Mouse (Mus musculus) heart, postnatal 0 days (tissue): ENCODE results near the gene Chmp2a. TPM values are rescaled to one million over a fixed set of nuclear protein-coding genes. Genes with fewer than 3 reads are reported as not detected.

ENCODE experiments used
- ATAC-seq: fragments of 200-750 bp; cut with Nextera tagmentation; 2 replicates; pipeline ENCODE4 v1.8.0; 2017; ENCODE audit warnings: low read depth, moderate number of reproducible peaks, moderate library complexity; ENCODE audit not compliant: insufficient read depth
- DNase-seq: peaks from one replicate; pipeline ENCODE4 v3.0.0-alpha.2; 2016; ENCODE audit warnings: low spot score
- H3K27ac ChIP-seq: fragments of 300-500 bp; sonication (generic); 2 replicates; pipeline ENCODE4 v1.5.1; 2014; ENCODE audit warnings: low read depth, mild to moderate bottlenecking
- H3K27me3 ChIP-seq: fragments of 300-500 bp; sonication (generic); 2 replicates; pipeline ENCODE4 v1.6.1; 2014; ENCODE audit warnings: low read length, mixed read lengths; ENCODE audit not compliant: control insufficient read depth, insufficient read depth
- H3K36me3 ChIP-seq: fragments of 300-500 bp; sonication (generic); replicated peaks from 2 replicates; pipeline ENCODE4 v1.6.1; 2014; ENCODE audit warnings: low read length, mixed read lengths; ENCODE audit not compliant: control insufficient read depth, insufficient read depth
- H3K4me1 ChIP-seq: fragments of 300-500 bp; sonication (generic); 2 replicates; pipeline ENCODE4 v1.6.1; 2014; ENCODE audit warnings: antibody characterized with exemption; ENCODE audit not compliant: control insufficient read depth, insufficient read depth
- H3K4me2 ChIP-seq: fragments of 300-500 bp; sonication (generic); 2 replicates; pipeline ENCODE4 v1.6.1; 2014; ENCODE audit warnings: low read depth, mild to moderate bottlenecking, low read length, moderate library complexity
- H3K4me3 ChIP-seq: fragments of 300-500 bp; sonication (generic); 2 replicates; pipeline ENCODE4 v1.5.1; 2014; ENCODE audit warnings: low read depth, low read length
- H3K9ac ChIP-seq: fragments of 300-500 bp; sonication (generic); replicated peaks from 2 replicates; pipeline ENCODE4 v1.6.1; 2014; ENCODE audit warnings: low read depth, low read length, mixed read lengths
- H3K9me3 ChIP-seq: fragments of 300-500 bp; sonication (generic); replicated peaks from 2 replicates; pipeline ENCODE4 v1.6.1; 2016; ENCODE audit warnings: low read length; ENCODE audit not compliant: control insufficient read depth
- CTCF ChIP-seq: IDR thresholded peaks from 2 replicates; pipeline ENCODE4 v1.5.1; 2016; ENCODE audit warnings: antibody characterized with exemption, control low read depth, low read depth
- EP300 ChIP-seq: IDR thresholded peaks from 2 replicates; pipeline ENCODE4 v1.6.1; 2016; ENCODE audit warnings: antibody characterized with exemption, low read depth
- WGBS: fragments of 180-500 bp; shearing (Covaris S2); extraction: QIAGEN DNeasy Blood & Tissue Kit; methylation state at CpG from one replicate; pipeline ENCODE4 v1.1.7; 2014; 5-methylcytosine and 5-hydroxymethylcytosine counted together
- polyA plus RNA-seq: library from polyadenylated mRNA; unstranded; fragments of >200 nt; fragmentation: Nextera tagmentation; extraction: Ambion mirVana; gene quantifications from 2 replicates; pipeline ENCODE4 v1.2.1, GENCODE M21; 2015
- total RNA-seq: library from RNA; depleted of rRNA; stranded (reverse); fragments of >200 nt; gene quantifications from 2 replicates; pipeline ENCODE4 v1.2.3, GENCODE M21; 2014; ENCODE audit warnings: low replicate concordance; rRNA removed

Gene Chmp2a
- total and polyA plus RNA-seq, 2 experiments from 2014 or later = 48.2 to 181 TPM

DNA sequence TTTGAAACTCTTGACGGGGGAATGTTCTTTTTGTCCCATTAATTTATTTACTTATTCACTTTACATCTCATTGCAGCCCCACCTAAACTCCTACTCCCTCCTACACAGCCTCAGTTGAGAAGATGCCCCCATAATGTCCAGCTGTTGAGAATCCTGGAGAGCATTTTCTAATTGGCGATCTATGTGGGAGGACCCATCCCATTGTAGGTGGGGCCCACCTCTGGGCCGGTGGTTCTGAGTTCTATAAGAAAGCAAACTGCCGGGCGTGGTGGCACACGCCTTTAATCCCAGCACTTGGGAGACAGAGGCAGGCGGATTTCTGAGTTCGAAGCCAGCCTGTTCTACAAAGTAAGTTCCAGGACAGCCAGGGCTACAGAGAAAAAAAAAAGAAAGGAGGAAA is 47.7 kb downstream of the Chmp2a start:
- no peak overlapping the region for H3K27ac ChIP-seq
- no peak for TF ChIP-seq CTCF
- no peak for TF ChIP-seq EP300
- H3K4me3 ChIP-seq = no peak overlapping the region
- no peak overlapping the region for H3K9ac ChIP-seq
- 0 out of 2 replicates have a peak, but pooled peaks cover 5% of the 10 kb centered on the region for H3K36me3 ChIP-seq
- no peaks in the 10 kb centered on the region for H3K27me3 ChIP-seq
- H3K9me3 ChIP-seq = no peaks in the 10 kb centered on the region
- DNase-seq (no peak), ATAC-seq (no peak)
- no peak overlapping the region for H3K4me2 ChIP-seq
- H3K4me1 ChIP-seq = no peaks in the 10 kb centered on the region
- WGBS = 74% methylated on average over 8 of the region's 8 CpGs

DNA sequence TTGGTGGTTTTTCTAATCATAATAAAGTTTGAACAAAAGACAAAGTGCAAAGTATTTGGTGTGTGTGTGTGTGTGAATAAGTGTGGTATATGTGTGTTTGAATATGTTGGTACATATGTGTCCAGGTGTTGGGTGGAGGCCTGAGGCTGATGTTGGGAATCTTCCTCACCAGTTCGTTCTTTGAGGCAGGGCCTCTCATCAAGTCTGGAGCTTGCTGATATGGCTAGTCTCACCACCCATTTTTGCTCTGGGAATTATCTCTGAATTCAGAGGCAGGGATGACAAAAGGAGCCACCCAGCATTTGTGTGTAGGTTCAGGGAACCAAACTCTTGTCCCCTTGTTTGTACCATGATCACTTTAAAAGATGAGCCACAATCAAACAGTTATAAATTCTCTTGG is 48.9 kb downstream of the Chmp2a start:
- no peak for DNase-seq
- no peak overlapping the region for H3K27ac ChIP-seq
- no peak for TF ChIP-seq CTCF
- no peak for TF ChIP-seq EP300
- H3K4me1 ChIP-seq = no peaks in the 10 kb centered on the region
- ATAC-seq = no peak
- 0 out of 2 replicates have a peak, but pooled peaks cover 5% of the 10 kb centered on the region for H3K36me3 ChIP-seq
- no peak overlapping the region for H3K4me2 ChIP-seq
- H3K9me3 ChIP-seq = no peaks in the 10 kb centered on the region
- no peaks in the 10 kb centered on the region for H3K27me3 ChIP-seq
- no peak overlapping the region for H3K9ac ChIP-seq
- 78% methylated on average over 1 of the region's 1 CpGs for WGBS
- H3K4me3 ChIP-seq = no peak overlapping the region

Other genes with a start within 250 kb of the Chmp2a start
- gene Zscan18, start 231.2 kb downstream of the Chmp2a start, total RNA-seq = 1.5 and 6.3 TPM in 2 replicates
- gene Zscan18, start 231.2 kb downstream of the Chmp2a start, polyA plus RNA-seq = 2.1 and 2.6 TPM in 2 replicates
- 3.1 and 12.2 TPM in 2 replicates for gene Zfp329, start 215.9 kb downstream of the Chmp2a start, total RNA-seq
- gene Zfp329, start 215.9 kb downstream of the Chmp2a start, polyA plus RNA-seq = 6.2 and 7.0 TPM in 2 replicates
- gene Zfp110, start 200.0 kb downstream of the Chmp2a start, total RNA-seq = 14.8 and 20.5 TPM in 2 replicates
- gene Zfp110, start 200.0 kb downstream of the Chmp2a start, polyA plus RNA-seq = 15.3 and 15.9 TPM in 2 replicates
- 2.9 and 6.3 TPM in 2 replicates for gene Zfp128, start 153.6 kb downstream of the Chmp2a start, total RNA-seq
- 2.3 and 3.0 TPM in 2 replicates for gene Zfp128, start 153.6 kb downstream of the Chmp2a start, polyA plus RNA-seq
- gene Zscan22, start 137.0 kb downstream of the Chmp2a start, total RNA-seq = 1.3 and 3.5 TPM in 2 replicates
- 4.4 and 4.6 TPM in 2 replicates for gene Zscan22, start 137.0 kb downstream of the Chmp2a start, polyA plus RNA-seq
- 1,775 and 1,995 TPM in 2 replicates for gene Rps5, start 112.5 kb downstream of the Chmp2a start, total RNA-seq
- gene Rps5, start 112.5 kb downstream of the Chmp2a start, polyA plus RNA-seq = 431 and 457 TPM in 2 replicates
- not detected in 2 replicates for gene Rnf225, start 107.4 kb downstream of the Chmp2a start, total RNA-seq
- 0.14 and 0.19 TPM in 2 replicates for gene Rnf225, start 107.4 kb downstream of the Chmp2a start, polyA plus RNA-seq
- 2.9 and 10.9 TPM in 2 replicates for gene Zfp324, start 69.0 kb downstream of the Chmp2a start, total RNA-seq
- 3.7 and 4.2 TPM in 2 replicates for gene Zfp324, start 69.0 kb downstream of the Chmp2a start, polyA plus RNA-seq
- gene Zfp446, start 57.0 kb downstream of the Chmp2a start, total RNA-seq = 2.5 and 6.2 TPM in 2 replicates
- gene Zfp446, start 57.0 kb downstream of the Chmp2a start, polyA plus RNA-seq = 3.1 and 3.3 TPM in 2 replicates
- not detected in 2 replicates for gene Slc27a5, start 36.6 kb downstream of the Chmp2a start, total RNA-seq
- not detected in 2 replicates for gene Slc27a5, start 36.6 kb downstream of the Chmp2a start, polyA plus RNA-seq
- 279 and 309 TPM in 2 replicates for gene Trim28, start 35.7 kb downstream of the Chmp2a start, total RNA-seq
- gene Trim28, start 35.7 kb downstream of the Chmp2a start, polyA plus RNA-seq = 67.8 and 69.9 TPM in 2 replicates
- gene Zbtb45, start 24.8 kb downstream of the Chmp2a start, total RNA-seq = 16.9 and 29.2 TPM in 2 replicates
- 9.5 and 10.5 TPM in 2 replicates for gene Zbtb45, start 24.8 kb downstream of the Chmp2a start, polyA plus RNA-seq
- 290 and 312 TPM in 2 replicates for gene Ube2m, start 3.5 kb upstream of the Chmp2a start, total RNA-seq
- gene Ube2m, start 3.5 kb upstream of the Chmp2a start, polyA plus RNA-seq = 116 and 127 TPM in 2 replicates
- 2.7 and 8.4 TPM in 2 replicates for gene Mzf1, start 20.0 kb upstream of the Chmp2a start, total RNA-seq
- gene Mzf1, start 20.0 kb upstream of the Chmp2a start, polyA plus RNA-seq = 0.70 and 0.83 TPM in 2 replicates
- not detected in 2 replicates for gene Vmn1r85, start 60.4 kb upstream of the Chmp2a start, total RNA-seq
- not detected in 2 replicates for gene Vmn1r85, start 60.4 kb upstream of the Chmp2a start, polyA plus RNA-seq
- gene Vmn1r86, start 85.1 kb upstream of the Chmp2a start, total RNA-seq = not detected in 2 replicates
- not detected in 2 replicates for gene Vmn1r86, start 85.1 kb upstream of the Chmp2a start, polyA plus RNA-seq
- not detected in 2 replicates for gene Vmn1r87, start 105.3 kb upstream of the Chmp2a start, total RNA-seq
- not detected in 2 replicates for gene Vmn1r87, start 105.3 kb upstream of the Chmp2a start, polyA plus RNA-seq
- not detected in 2 replicates for gene Vmn1r88, start 124.8 kb upstream of the Chmp2a start, total RNA-seq
- not detected in 2 replicates for gene Vmn1r88, start 124.8 kb upstream of the Chmp2a start, polyA plus RNA-seq
- gene Vmn1r89, start 178.2 kb upstream of the Chmp2a start, total RNA-seq = not detected in 2 replicates
- not detected in 2 replicates for gene Vmn1r89, start 178.2 kb upstream of the Chmp2a start, polyA plus RNA-seq
- 2.9 and 12.9 TPM in 2 replicates for gene Lig1, start 242.5 kb upstream of the Chmp2a start, total RNA-seq
- 20.1 TPM in 2 replicates for gene Lig1, start 242.5 kb upstream of the Chmp2a start, polyA plus RNA-seq
- gene Zswim9, start 243.9 kb upstream of the Chmp2a start, total RNA-seq = 0.99 and 1.6 TPM in 2 replicates
- gene Zswim9, start 243.9 kb upstream of the Chmp2a start, polyA plus RNA-seq = 3.6 and 5.7 TPM in 2 replicates